Mouse (Mus musculus): Measurements from ENCODE around the gene Ak4.

Ak4 gene

GRCm38 (mm10) chr4:101466264-101466663 is 47.2 kb downstream of the Ak4 start:
- no peak for DNase-seq

DNA sequence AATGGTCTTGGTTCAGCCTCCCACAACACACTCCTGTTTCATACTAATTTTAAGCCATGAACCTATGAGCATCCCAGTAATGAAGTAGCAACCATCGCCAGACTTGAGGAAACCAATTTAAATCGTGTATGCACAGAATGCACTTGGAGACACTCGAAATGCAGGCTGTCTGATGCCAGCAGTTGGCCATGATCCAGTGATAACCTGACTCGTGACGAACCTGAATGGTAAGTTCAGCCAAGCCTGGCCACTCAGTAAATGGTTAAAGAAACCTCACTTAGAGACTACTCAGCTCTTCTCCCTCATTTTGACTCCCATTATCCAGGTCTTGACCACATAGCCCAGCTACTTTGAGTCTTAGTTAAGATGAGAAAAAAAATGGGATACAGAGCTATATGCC is 50.2 kb downstream of the Ak4 start:
- DNase-seq: peak; percentile 54

DNA sequence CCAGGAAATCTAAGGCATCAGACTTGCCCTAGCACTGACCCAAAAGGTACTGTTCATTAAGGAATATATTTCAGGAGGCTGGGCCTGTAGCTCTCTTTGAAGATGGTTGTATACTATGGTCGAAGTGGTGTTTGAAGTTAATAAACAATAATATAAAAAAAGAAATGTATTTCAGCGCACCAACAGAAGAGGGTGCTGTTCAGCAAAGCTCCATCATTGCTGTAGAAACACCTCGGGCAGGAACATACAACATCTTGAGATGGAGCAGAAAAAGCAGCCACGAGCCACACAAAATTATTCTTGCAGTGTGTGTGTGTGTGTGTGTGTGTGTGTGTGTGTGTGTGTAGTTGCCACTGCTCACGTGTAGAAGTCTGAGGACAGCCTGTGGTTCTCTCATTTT is 51.5 kb downstream of the Ak4 start:
- DNase-seq: no peak

DNA sequence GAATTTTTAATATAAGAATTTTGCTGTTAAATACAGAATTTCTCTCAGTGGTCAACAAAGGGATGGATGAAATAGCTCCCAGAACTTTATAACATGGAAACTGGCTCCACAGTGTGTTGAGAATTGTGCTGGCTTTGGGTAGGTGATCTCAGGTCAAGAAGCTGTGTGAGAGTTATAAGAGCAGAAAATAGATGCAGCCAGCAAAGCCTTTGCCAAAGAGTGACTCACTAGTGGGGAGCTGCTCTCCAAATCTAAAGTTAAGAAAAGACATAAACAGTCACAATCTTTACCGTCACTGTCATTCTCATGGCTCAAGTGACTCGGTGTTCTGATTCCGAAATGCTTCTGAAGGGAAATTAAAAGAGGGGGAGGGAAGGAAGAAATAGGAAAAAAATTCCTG is 53.7 kb downstream of the Ak4 start:
- no peak for DNase-seq

DNA sequence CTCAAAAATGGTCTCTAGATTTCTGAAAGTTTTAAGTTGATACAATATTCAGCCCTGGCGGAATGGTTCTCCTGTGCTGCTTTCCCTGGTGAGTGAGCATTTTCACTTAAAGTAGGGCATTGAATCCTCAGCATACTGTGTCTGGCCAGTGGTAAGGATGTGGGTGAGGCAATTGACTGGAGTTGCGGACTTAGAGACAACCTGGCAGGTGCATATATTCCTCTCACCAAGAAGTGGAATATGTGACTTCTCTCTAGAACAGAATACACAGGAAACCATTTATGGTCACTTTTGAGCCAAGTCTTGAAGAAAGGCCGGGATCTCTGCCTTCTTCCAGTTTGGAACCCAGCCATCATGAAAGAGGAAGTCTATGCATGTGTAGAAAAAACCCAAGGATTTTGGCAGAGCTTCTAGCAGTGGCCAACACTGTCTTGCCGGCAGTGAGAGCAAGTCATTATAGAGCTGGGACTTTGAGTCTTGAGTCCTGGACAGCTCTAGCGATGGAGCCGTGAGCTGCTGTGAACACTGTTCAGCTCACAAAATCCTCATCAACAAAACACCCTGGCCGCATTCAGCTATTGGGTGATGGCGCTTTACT is 71.3 kb downstream of the Ak4 start:
- DNase-seq: no peak

- DNase-seq: no peak
Observed at GRCm38 (mm10) chr4:101491704-101492103, 72.6 kb downstream of the Ak4 start.

- no peak for DNase-seq
Observed at GRCm38 (mm10) chr4:101493611-101494197, 74.6 kb downstream of the Ak4 start.

DNA sequence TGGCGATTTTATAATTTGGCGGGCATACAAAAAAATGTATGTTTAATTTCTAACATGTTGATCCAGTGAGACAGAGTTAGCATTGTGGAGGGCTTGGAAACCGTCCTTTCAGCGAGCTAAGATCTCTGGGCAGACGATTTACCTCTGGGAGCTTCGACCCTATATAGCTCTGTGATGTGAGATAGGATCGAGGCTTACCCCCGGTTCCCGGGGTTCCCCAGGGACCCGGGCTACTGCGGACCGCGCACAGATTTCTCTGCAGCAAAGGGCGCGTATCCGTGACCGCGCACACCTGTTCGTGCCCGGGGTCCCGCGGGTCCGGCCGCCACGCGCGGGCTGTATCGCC is 77.1 kb downstream of the Ak4 start:
- no peak for DNase-seq

- peak; percentile 34 for DNase-seq
Observed at GRCm38 (mm10) chr4:101496534-101497237, 77.6 kb downstream of the Ak4 start, which contains the start of gene Dnajc6. Dnajc6 (plus strand) TSS chr4:101496648.

- DNase-seq: peak; percentile 47
Observed at GRCm38 (mm10) chr4:101497336-101497735, 78.3 kb downstream of the Ak4 start.

- no peak for DNase-seq
Observed at GRCm38 (mm10) chr4:101504470-101505007, 85.5 kb downstream of the Ak4 start.

- DNase-seq: no peak
Observed at GRCm38 (mm10) chr4:101505966-101506365, 86.9 kb downstream of the Ak4 start.

GRCm38 (mm10) chr4:101506372-101506771 is 87.3 kb downstream of the Ak4 start:
- no peak for DNase-seq

DNA sequence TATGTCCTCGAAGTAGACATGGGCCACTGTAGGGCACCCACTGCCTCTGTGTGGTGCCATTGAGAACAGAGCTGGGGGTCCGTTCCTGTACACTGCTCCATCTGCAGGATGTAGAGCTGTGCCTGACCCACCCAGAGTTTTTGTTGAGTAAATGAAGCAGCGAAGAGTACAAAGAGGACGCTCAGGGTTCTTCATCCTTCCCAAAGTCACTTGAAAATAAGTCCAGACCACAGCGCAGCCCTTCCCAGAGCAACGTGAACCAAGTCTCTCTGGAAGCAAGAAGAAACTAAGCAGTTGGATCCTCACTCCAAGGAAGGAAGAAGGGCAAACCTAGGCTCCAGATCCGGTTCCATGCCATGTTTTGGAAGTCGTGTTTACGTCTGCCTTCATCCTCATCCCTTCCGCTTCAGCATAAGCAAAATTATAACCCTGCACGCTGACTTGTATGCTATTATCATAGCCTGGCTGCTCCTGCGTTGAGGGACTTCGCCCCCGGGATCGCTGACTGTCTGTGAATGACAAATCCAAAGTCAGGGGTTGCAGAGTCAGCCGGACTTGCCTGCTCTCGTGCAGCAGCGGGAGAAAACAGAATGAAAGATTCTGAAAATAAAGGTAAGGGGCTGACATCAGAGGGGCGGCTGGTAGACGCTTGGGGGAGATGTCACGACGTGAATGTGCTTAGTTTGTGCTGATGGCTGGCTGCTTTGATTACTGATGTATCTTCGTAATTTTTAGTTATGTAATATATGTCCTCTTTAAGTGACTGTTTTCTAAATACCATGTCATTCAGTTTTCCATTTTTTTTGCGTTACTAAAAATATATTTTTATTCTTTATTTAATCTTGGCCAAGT is 88.7 kb downstream of the Ak4 start:
- DNase-seq: peak; percentile 65

DNA sequence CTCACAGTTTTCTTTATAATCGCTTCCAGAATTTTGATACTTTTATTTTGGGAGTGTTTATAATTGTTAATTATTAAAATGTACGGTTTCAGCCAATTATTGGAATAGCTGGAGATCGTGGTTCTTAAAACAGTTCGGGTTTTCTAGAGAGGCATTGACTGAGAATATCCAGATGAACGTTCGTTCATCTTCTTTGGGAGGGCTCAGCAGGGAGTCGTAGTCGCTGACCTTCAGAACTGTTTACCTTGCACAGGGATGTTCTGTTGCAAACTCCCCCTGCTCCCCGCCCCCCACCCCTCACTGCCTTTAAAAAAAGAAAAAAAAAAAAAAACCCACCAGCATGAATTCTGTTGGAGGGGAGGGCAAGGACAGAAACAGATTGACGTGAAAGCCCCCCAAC is 89.4 kb downstream of the Ak4 start:
- no peak for DNase-seq

GRCm38 (mm10) chr4:101508851-101509577 is 89.9 kb downstream of the Ak4 start:
- DNase-seq: peak; percentile 66

GRCm38 (mm10) chr4:101510111-101510903 is 91.2 kb downstream of the Ak4 start:
- DNase-seq: no peak

GRCm38 (mm10) chr4:101510904-101511210 is 91.8 kb downstream of the Ak4 start:
- DNase-seq: no peak

- DNase-seq: no peak
Observed at GRCm38 (mm10) chr4:101511768-101512521, 92.9 kb downstream of the Ak4 start.

DNA sequence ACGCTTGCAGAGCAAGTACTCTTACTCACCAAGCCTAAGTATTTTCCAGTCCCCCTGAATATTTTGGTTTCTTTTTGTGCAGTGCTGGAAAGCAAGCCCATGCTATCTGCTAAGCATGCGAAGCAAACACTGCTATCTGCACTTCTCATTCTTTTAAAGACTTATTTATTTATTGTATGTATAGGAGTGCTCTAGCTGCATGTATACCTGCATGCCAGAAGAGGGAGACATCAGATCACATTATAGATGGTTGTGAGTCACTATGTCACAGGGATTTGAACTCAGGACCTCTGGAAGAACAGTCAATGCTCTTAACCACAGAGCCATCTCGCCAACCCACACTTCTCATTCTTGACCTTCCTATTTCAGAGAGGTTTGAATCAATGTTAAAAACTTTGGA is 94.2 kb downstream of the Ak4 start:
- no peak for DNase-seq

DNA sequence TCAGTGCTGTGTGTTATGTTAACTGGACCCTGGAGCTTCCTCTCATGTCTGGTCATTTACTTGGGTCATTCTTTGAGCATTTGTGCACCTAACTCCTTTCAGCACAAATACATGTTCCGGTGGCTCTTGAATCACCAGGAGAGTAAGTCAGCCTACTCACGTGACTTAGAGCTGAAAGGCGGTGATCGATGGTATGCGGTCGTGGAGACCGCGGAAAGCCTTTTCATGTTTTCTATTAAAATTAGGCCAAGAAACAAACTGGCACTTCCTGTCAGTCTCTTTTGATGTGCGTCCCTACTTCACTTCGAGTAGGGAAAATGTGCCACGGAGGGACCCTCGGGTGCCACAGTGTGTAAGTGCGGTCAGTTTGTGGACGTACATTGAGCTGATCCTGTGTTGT is 96.8 kb downstream of the Ak4 start:
- no peak for DNase-seq
